Mouse (Mus musculus) ES-E14 (cell line): ENCODE measurements around the gene C1ra. TPM values are rescaled to one million over a fixed set of nuclear protein-coding genes. Genes with fewer than 3 reads are reported as not detected.
A peak's percentile ranks its signal among the peaks of the same experiment; 100 is the strongest.

Source experiments
- DNase-seq: peaks from one replicate; pipeline ENCODE4 v3.0.0-alpha.2; 2013; ENCODE audit warnings: low read depth, low spot score
- H3K27ac ChIP-seq: 2 replicates; pipeline ENCODE4 v1.5.1; 2012; ENCODE audit warnings: low read depth, mild to moderate bottlenecking, low read length, moderate library complexity, mixed read lengths; ENCODE audit not compliant: poor library complexity, insufficient read depth, severe bottlenecking
- H3K36me3 ChIP-seq: 2 replicates; pipeline ENCODE4 v1.6.1; 2012; ENCODE audit warnings: mild to moderate bottlenecking, low read length, moderate library complexity, mixed read lengths; ENCODE audit not compliant: control insufficient read depth, poor library complexity, insufficient read depth, severe bottlenecking
- H3K4me1 ChIP-seq, 2 experiments: fragments of 150-350 bp in 1 of 2; sonication (generic) in 1 of 2; 2 replicates each; pipeline ENCODE4 v1.6.1; 2012; ENCODE audit warnings: low read length in 2 of 2, mild to moderate bottlenecking in 1 of 2, mixed read lengths in 1 of 2; ENCODE audit not compliant: control insufficient read depth in 2 of 2, insufficient read depth in 2 of 2, poor library complexity in 1 of 2
- H3K4me3 ChIP-seq, 2 experiments: fragments of 150-350 bp in 1 of 2; sonication (generic) in 1 of 2; 2 replicates each; pipeline ENCODE4 v1.5.1; 2012; ENCODE audit warnings: low read length in 2 of 2, low read depth in 1 of 2, mild to moderate bottlenecking in 1 of 2, mixed read lengths in 1 of 2; ENCODE audit not compliant: insufficient read depth in 1 of 2, poor library complexity in 1 of 2, severe bottlenecking in 1 of 2
- H3K9ac ChIP-seq: 2 replicates; pipeline ENCODE4 v1.6.1; 2012; ENCODE audit warnings: low read depth, mild to moderate bottlenecking, low read length, mixed read lengths; ENCODE audit not compliant: poor library complexity, insufficient read depth, severe bottlenecking
- H3K9me3 ChIP-seq: fragments of 150-350 bp; sonication (generic); 2 replicates; pipeline ENCODE4 v1.6.1; 2012; ENCODE audit warnings: low read depth, mild to moderate bottlenecking, low read length; ENCODE audit not compliant: control insufficient read depth, insufficient read depth
- CHD2 ChIP-seq: IDR thresholded peaks from 2 replicates; pipeline ENCODE4 v1.6.1; 2014; ENCODE audit warnings: mild to moderate bottlenecking, low read depth, low read length, inconsistent platforms
- HCFC1 ChIP-seq: IDR thresholded peaks from 2 replicates; pipeline ENCODE4 v1.6.1; 2012; ENCODE audit warnings: low read length, inconsistent platforms, borderline replicate concordance; ENCODE audit not compliant: insufficient read depth
- MAFK ChIP-seq: IDR thresholded peaks from 2 replicates; pipeline ENCODE4 v1.6.1; 2014; ENCODE audit warnings: mild to moderate bottlenecking, low read depth, low read length, inconsistent platforms; ENCODE audit not compliant: insufficient read depth
- ZC3H11A ChIP-seq: IDR thresholded peaks from 2 replicates; pipeline ENCODE4 v1.6.1; 2012; ENCODE audit warnings: low read depth, mild to moderate bottlenecking, inconsistent platforms, low read length, borderline replicate concordance
- ZNF384 ChIP-seq: IDR thresholded peaks from 2 replicates; pipeline ENCODE4 v1.6.1; 2012; ENCODE audit warnings: low read depth, low read length, inconsistent platforms
- in situ Hi-C, 2 experiments: fragments of 600-800 bp; cut with MboI; formaldehyde crosslinking; loops; one replicate each; pipeline ENCODE4 v1.15.1; 2025; ENCODE audit warnings: low sequenced_read_pairs in 2 of 2, inconsistent platforms in 1 of 2; ENCODE audit not compliant: unreplicated experiment in 2 of 2
- total RNA-seq: library from RNA; depleted of rRNA; stranded (reverse); fragments of 300-350 nt; gene quantifications from 2 replicates; pipeline ENCODE4 v1.2.3, GENCODE M21; 2012; rRNA removed

C1ra gene
- 0.26 and 0.31 TPM in 2 replicates for total RNA-seq

- no peak within 1 kb of the TSS for H3K4me3 ChIP-seq
- H3K9ac ChIP-seq: no peak within 1 kb of the TSS
- H3K4me1 ChIP-seq: peaks cover 0 to 7% of the 10 kb centered on the region in 2 experiments; a peak in 1 of 4 replicates
- no peaks in the 10 kb centered on the region for H3K36me3 ChIP-seq
- TF ChIP-seq HCFC1 (no peak), ZC3H11A (no peak), ZNF384 (peak; percentile 69)
- no peak within 1 kb of the TSS for H3K27ac ChIP-seq
- DNase-seq: no peak
- in situ Hi-C loops: no loop called here
- H3K9me3 ChIP-seq: no peaks in the 10 kb centered on the region
These were observed at the start of gene C1ra for GRCm38 (mm10) chr6:124512355-124512836. C1ra (plus strand) TSS chr6:124512405.

GRCm38 (mm10) chr6:124463881-124464291, 48.3 kb upstream of the C1ra start:
- Histone ChIP-seq H3K9ac (peak overlapping the region; percentile 58; the same call in 1 of the 2 replicates), H3K36me3 (peaks cover 2% of the 10 kb centered on the region; the same call in 1 of the 2 replicates), H3K4me3 (peak overlapping the region; percentile 63 to 68; a peak in 3 of 4 replicates), H3K9me3 (no peaks in the 10 kb centered on the region), H3K27ac (no peak overlapping the region), H3K4me1 (peaks cover 0 to 3% of the 10 kb centered on the region in 2 experiments; a peak in 1 of 4 replicates)
- TF ChIP-seq CHD2: no peak
- no peak for TF ChIP-seq ZC3H11A
- no peak for TF ChIP-seq MAFK
- TF ChIP-seq ZNF384: no peak
- TF ChIP-seq HCFC1: no peak
- DNase-seq: no peak
- in situ Hi-C loops: no loop called here

GRCm38 (mm10) chr6:124464305-124465271, 47.6 kb upstream of the C1ra start, which contains the start of gene Clstn3:
Clstn3 (minus strand) TSS chr6:124464794.
- H3K4me1 ChIP-seq: peaks cover 0 to 2% of the 10 kb centered on the region in 2 experiments; a peak in 1 of 4 replicates
- TF ChIP-seq ZC3H11A (no peak), CHD2 (peak; percentile 81; the same call in 1 of the 2 replicates)
- no peak within 1 kb of the TSS for H3K27ac ChIP-seq
- H3K36me3 ChIP-seq: no peaks in the 10 kb centered on the region
- peak within 1 kb of the TSS; percentile 63 to 68 for H3K4me3 ChIP-seq
- H3K9ac ChIP-seq: peak within 1 kb of the TSS; percentile 58
- H3K9me3 ChIP-seq: no peaks in the 10 kb centered on the region
- in situ Hi-C loops: no loop called here
- no peak for DNase-seq

GRCm38 (mm10) chr6:124465299-124465698, 46.9 kb upstream of the C1ra start:
- Histone ChIP-seq H3K27ac (no peak overlapping the region), H3K9ac (peak overlapping the region; percentile 11; the same call in 1 of the 2 replicates), H3K4me1 (no peaks in the 10 kb centered on the region; a peak in 1 of 4 replicates), H3K9me3 (no peaks in the 10 kb centered on the region), H3K4me3 (peak overlapping the region in 1 of 2 experiments; percentile 68; a peak in 2 of 4 replicates), H3K36me3 (no peaks in the 10 kb centered on the region)
- DNase-seq: no peak
- in situ Hi-C loops: no loop called here
- TF ChIP-seq MAFK (no peak), HCFC1 (no peak)
